Mouse (Mus musculus) erythroblast, adult 5-6 weeks (primary cell): ENCODE measurements around the gene Klhl21. TPM values are rescaled to one million over a fixed set of nuclear protein-coding genes. Genes with fewer than 3 reads are reported as not detected.

Source experiments
- ATAC-seq: replicated peaks from 2 replicates; pipeline ENCODE4 v1.8.0; 2016; ENCODE audit warnings: moderate number of reproducible peaks, mild to moderate bottlenecking, moderate TSS enrichment, inconsistent platforms; ENCODE audit not compliant: poor library complexity, low FRiP score, severe bottlenecking
- total RNA-seq, 2 experiments: library from RNA; stranded (forward) in 1 of 2; stranded (reverse) in 1 of 2; fragments of 150-400 nt in 1 of 2; fragments of 200-764, 138-1000 nt in 1 of 2; gene quantifications; 2 replicates each; pipeline versions ENCODE4 v1.2.3 to v1.2.4; 2015 to 2017; ENCODE audit warnings: low replicate concordance in 2 of 2

The Klhl21 gene
- total RNA-seq (2015; ENCODE audit: low replicate concordance) (0.77 and 2.3 TPM in 2 replicates), total RNA-seq (2017; ENCODE audit: low replicate concordance) (2.7 and 4.2 TPM in 2 replicates)

GRCm38 (mm10) chr4:152008622-152009075, at the start of gene Klhl21:
Gene Klhl21 (plus strand): TSS chr4:152008803.
- ATAC-seq: peak; percentile 80

- peak; percentile 18 for ATAC-seq
Measured at GRCm38 (mm10) chr4:151959849-151960512, 48.6 kb upstream of the Klhl21 start.

- peak; percentile 79 for ATAC-seq
Measured at GRCm38 (mm10) chr4:151960513-151960854, 48.1 kb upstream of the Klhl21 start.

GRCm38 (mm10) chr4:151962817-151963216, 45.8 kb upstream of the Klhl21 start:
- peak; percentile 22 for ATAC-seq

- no peak for ATAC-seq
Measured at GRCm38 (mm10) chr4:151968204-151968921, 40.2 kb upstream of the Klhl21 start.

- 0 out of 2 replicates have a peak, but pooled peaks have one; percentile 40 for ATAC-seq
Measured at GRCm38 (mm10) chr4:151972221-151972967, 36.2 kb upstream of the Klhl21 start.

GRCm38 (mm10) chr4:151975441-151975840, 33.2 kb upstream of the Klhl21 start:
- ATAC-seq: peak; percentile 41; the same call in 1 of the 2 replicates

GRCm38 (mm10) chr4:151977748-151978147, 30.9 kb upstream of the Klhl21 start:
- ATAC-seq: peak; percentile 56

- ATAC-seq: 0 out of 2 replicates have a peak, but pooled peaks have one; percentile 19
Measured at GRCm38 (mm10) chr4:151980699-151981098, 27.9 kb upstream of the Klhl21 start.

GRCm38 (mm10) chr4:151981363-151981762, 27.2 kb upstream of the Klhl21 start:
- peak; percentile 83 for ATAC-seq

GRCm38 (mm10) chr4:151983043-151983442, 25.6 kb upstream of the Klhl21 start:
- ATAC-seq: no peak

GRCm38 (mm10) chr4:151983560-151983959, 25.0 kb upstream of the Klhl21 start:
- ATAC-seq: no peak

GRCm38 (mm10) chr4:151985886-151986285, 22.7 kb upstream of the Klhl21 start:
- ATAC-seq: no peak

GRCm38 (mm10) chr4:151986650-151987049, 22.0 kb upstream of the Klhl21 start:
- no peak for ATAC-seq

- ATAC-seq: no peak
Measured at GRCm38 (mm10) chr4:151988014-151988341, 20.6 kb upstream of the Klhl21 start.

- ATAC-seq: peak; percentile 32; the same call in 1 of the 2 replicates
Measured at GRCm38 (mm10) chr4:151988342-151989109, 20.1 kb upstream of the Klhl21 start, which contains the start of gene Thap3. Gene Thap3 (minus strand): TSS chr4:151988997.

- ATAC-seq: 0 out of 2 replicates have a peak, but pooled peaks have one; percentile 2
Measured at GRCm38 (mm10) chr4:151989110-151989488, 19.5 kb upstream of the Klhl21 start.

GRCm38 (mm10) chr4:151992091-151992490, 16.5 kb upstream of the Klhl21 start:
- ATAC-seq: no peak

GRCm38 (mm10) chr4:151993035-151993434, 15.6 kb upstream of the Klhl21 start:
- ATAC-seq: no peak
